Mouse (Mus musculus) neural tube, postnatal 0 days (tissue): ENCODE measurements around the gene Gm28269. TPM values are rescaled to one million over a fixed set of nuclear protein-coding genes. Genes with fewer than 3 reads are reported as not detected.

Source experiments
- polyA plus RNA-seq: library from polyadenylated mRNA; unstranded; fragments of >200 nt; fragmentation: Nextera tagmentation; extraction: Ambion mirVana; gene quantifications from 2 replicates; pipeline ENCODE4 v1.2.1, GENCODE M21; 2015

Gm28269 gene
- polyA plus RNA-seq: not detected in 2 replicates

GRCm38 (mm10) chrX:21744997-21745396 is at the start of gene Gm28269:
Gene Gm28269, minus strand, starts transcription at chrX:21745097.

GRCm38 (mm10) chrX:21714829-21715228 is 30.1 kb downstream of the Gm28269 start, which contains the start of gene Slc6a14:
Gene Slc6a14, plus strand, starts transcription at chrX:21714896.

Other genes with a start within 250 kb of the Gm28269 start
- not detected in 2 replicates for gene Slc6a14, start 30.2 kb downstream of the Gm28269 start, polyA plus RNA-seq